Mouse (Mus musculus): ENCODE results near the gene Gdf9. TPM values are rescaled to one million over a fixed set of nuclear protein-coding genes. Genes with fewer than 3 reads are reported as not detected.
A peak's percentile ranks its signal among the peaks of the same experiment; 100 is the strongest.

Gdf9 gene
- polyA plus RNA-seq, 1 experiment: 0.85 TPM

- 76% methylated on average over 3 of the region's 3 CpGs for WGBS
- Histone ChIP-seq H3K4me3 (replicated peaks; ENCODE audit: control insufficient read depth, low read depth, low read length) (no peak overlapping the region), H3K4me1 (ENCODE audit: control insufficient read depth, insufficient read depth, low read length) (no peaks in the 10 kb centered on the region), H3K27ac (ENCODE audit: control insufficient read depth, insufficient read depth, low read depth, low read length, poor library complexity) (no peak overlapping the region)
- TF ChIP-seq POLR2A (IDR thresholded peaks at IDR 0.05; ENCODE audit: borderline replicate concordance, control insufficient read depth, low read depth, low read length) (no peak), CTCF (IDR thresholded peaks at IDR 0.05; ENCODE audit: control insufficient read depth, insufficient read depth, low read length) (no peak)
These were observed 28.2 kb downstream of the Gdf9 start for GRCm38 (mm10) chr11:53458996-53459395.

DNA sequence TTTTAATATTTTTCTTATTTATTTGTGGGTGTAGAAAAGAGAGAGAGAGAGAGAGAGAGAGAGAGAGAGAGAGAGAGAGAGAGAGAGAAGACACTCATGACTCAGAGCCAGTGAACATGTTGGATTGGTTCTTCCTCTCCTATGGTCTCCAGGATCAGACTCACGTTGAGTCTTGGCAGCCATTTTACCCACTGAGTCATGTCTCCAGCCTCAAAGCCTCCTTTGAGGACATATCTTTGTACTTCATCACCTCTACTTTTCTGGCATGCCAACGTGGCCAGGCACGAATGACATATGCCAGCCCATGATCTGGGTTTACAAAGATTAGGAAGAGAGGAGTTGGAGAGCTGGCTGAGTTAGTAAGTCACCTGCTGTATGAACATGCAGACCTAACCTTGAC, 29.4 kb downstream of the Gdf9 start:
- no peak overlapping the region for H3K27ac ChIP-seq (ENCODE audit: control insufficient read depth, insufficient read depth, low read depth, low read length, poor library complexity)
- no peak overlapping the region for H3K4me3 ChIP-seq (replicated peaks; ENCODE audit: control insufficient read depth, low read depth, low read length)
- TF ChIP-seq CTCF (IDR thresholded peaks at IDR 0.05; ENCODE audit: control insufficient read depth, insufficient read depth, low read length) (no peak), POLR2A (IDR thresholded peaks at IDR 0.05; ENCODE audit: borderline replicate concordance, control insufficient read depth, low read depth, low read length) (no peak)
- H3K4me1 ChIP-seq (ENCODE audit: control insufficient read depth, insufficient read depth, low read length): no peaks in the 10 kb centered on the region
- 51% methylated on average over 3 of the region's 3 CpGs for WGBS

DNA sequence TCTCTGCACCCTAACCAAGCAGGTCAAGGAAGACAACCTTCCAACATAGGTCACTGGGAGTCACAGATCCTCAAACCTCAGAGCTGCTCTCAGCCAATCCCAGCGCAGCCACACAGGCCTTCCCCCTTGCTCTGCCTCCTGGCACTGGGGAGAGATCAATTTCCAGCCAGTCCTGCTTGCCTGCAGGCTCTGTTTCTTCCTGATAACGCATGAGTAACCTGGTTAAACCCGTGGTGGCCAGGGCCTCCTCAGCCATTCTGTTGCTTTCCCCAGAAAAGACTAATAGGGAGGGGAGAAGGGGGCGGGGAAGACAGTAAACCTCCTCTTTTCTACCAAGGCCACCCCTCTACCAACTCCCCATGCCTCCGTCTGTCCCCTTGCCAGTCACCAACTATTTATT, 30.9 kb downstream of the Gdf9 start:
- Histone ChIP-seq H3K27ac (ENCODE audit: control insufficient read depth, insufficient read depth, low read depth, low read length, poor library complexity) (no peak overlapping the region), H3K4me1 (ENCODE audit: control insufficient read depth, insufficient read depth, low read length) (no peaks in the 10 kb centered on the region), H3K4me3 (replicated peaks; ENCODE audit: control insufficient read depth, low read depth, low read length) (no peak overlapping the region)
- TF ChIP-seq POLR2A (IDR thresholded peaks at IDR 0.05; ENCODE audit: borderline replicate concordance, control insufficient read depth, low read depth, low read length): no peak
- no peak for TF ChIP-seq CTCF (IDR thresholded peaks at IDR 0.05; ENCODE audit: control insufficient read depth, insufficient read depth, low read length)
- WGBS: 50% methylated on average over 5 of the region's 5 CpGs

DNA sequence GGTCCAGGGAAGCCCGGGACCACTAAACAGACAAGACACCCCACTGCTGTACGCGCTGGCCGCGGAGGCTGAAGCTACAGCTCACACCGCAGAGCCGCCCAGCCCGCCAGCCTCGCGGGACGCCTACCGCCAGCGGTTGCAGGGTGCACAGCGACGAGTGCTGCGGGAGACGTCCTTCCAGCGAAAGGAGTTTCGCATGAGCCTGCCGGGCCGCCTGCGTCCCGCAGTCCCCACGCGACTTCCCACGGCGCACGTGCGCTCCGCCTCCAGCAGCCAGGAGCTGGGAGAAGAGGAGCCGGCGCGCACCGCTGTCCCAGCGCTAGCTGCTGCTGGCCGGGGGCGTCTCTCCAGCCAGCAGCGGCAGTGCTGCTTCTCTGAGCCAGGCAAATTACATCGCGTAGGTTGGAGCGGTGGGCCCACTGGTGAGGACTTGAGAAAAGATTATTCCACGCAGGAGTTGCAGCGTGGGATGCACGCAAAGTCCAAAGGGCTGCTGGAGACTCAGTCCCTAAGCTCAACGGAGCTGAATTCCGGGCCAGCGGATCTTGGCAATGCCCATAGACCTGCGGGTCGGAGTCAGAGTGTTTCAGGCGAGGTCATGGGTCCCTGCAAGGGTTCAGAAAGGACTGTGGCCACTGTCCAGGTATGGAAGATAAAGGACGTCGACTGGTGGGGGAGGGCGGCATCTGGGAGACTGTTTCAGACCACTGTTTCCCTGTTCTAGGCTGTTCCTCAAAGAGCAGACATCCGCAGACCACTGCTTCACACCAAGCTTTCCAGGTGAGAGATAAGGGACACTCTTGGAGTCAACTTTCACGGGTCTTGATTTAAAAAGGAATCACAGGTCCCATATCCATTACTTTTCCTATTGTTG, 33.0 kb downstream of the Gdf9 start:
- no peak overlapping the region for H3K27ac ChIP-seq (ENCODE audit: control insufficient read depth, insufficient read depth, low read depth, low read length, poor library complexity)
- TF ChIP-seq POLR2A (IDR thresholded peaks at IDR 0.05; ENCODE audit: borderline replicate concordance, control insufficient read depth, low read depth, low read length): no peak
- no peak for TF ChIP-seq CTCF (IDR thresholded peaks at IDR 0.05; ENCODE audit: control insufficient read depth, insufficient read depth, low read length)
- H3K4me1 ChIP-seq (ENCODE audit: control insufficient read depth, insufficient read depth, low read length): no peaks in the 10 kb centered on the region
- H3K4me3 ChIP-seq (replicated peaks; ENCODE audit: control insufficient read depth, low read depth, low read length): no peak overlapping the region
- WGBS: 14% methylated on average over 55 of the region's 55 CpGs

GRCm38 (mm10) chr11:53466231-53466971, 35.6 kb downstream of the Gdf9 start:
- TF ChIP-seq CTCF (IDR thresholded peaks at IDR 0.05; ENCODE audit: control insufficient read depth, insufficient read depth, low read length) (peak; percentile 74), POLR2A (IDR thresholded peaks at IDR 0.05; ENCODE audit: borderline replicate concordance, control insufficient read depth, low read depth, low read length) (no peak; the same call in 1 of the 2 replicates)
- H3K27ac ChIP-seq (ENCODE audit: control insufficient read depth, insufficient read depth, low read depth, low read length, poor library complexity): no peak overlapping the region
- 26% methylated on average over 40 of the region's 40 CpGs for WGBS
- no peaks in the 10 kb centered on the region for H3K4me1 ChIP-seq (ENCODE audit: control insufficient read depth, insufficient read depth, low read length)
- no peak overlapping the region for H3K4me3 ChIP-seq (replicated peaks; ENCODE audit: control insufficient read depth, low read depth, low read length)

DNA sequence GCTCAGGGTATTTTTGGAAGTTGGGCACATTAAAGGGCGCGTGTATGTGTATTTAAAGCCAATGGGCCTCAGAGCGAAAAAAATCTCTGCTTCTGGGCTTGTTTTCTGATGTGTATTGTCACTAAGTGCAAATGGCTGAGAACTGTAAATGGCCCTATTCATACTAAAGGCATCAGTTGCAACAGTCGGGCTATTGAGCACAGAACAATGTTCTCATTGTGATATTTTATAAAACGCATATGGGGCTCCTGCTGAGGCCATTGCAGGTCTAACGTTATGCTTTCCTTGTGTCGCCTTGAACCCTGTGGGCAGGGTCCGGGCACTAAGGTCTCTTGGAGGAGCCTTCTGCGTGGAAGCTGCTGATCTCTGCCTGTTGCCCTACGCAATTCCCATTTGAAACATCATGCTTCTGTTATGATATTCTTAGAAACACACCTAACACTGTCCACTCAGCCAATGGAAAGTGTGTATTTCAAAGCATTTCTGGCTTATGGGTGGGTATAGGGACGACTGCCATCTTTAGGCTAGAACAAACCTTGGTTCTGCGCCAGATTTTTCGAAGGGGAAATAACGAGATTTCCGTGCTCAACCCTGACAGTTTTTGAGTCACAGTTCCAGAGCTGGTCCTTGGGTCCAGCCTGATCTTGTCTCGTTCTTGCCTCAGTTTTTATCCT, 38.6 kb downstream of the Gdf9 start:
- WGBS: 41% methylated on average over 16 of the region's 16 CpGs

GRCm38 (mm10) chr11:53469968-53470695, 39.3 kb downstream of the Gdf9 start, which contains the start of gene Gm9837:
TSS of gene Gm9837 (minus strand) at chr11:53470479.
- no peak within 1 kb of the TSS for H3K4me3 ChIP-seq (replicated peaks; ENCODE audit: control insufficient read depth, low read depth, low read length)
- TF ChIP-seq CTCF (IDR thresholded peaks at IDR 0.05; ENCODE audit: control insufficient read depth, insufficient read depth, low read length): peak; percentile 98
- no peak for TF ChIP-seq POLR2A (IDR thresholded peaks at IDR 0.05; ENCODE audit: borderline replicate concordance, control insufficient read depth, low read depth, low read length)
- H3K4me1 ChIP-seq (ENCODE audit: control insufficient read depth, insufficient read depth, low read length): no peaks in the 10 kb centered on the region
- WGBS: 7% methylated on average over 29 of the region's 29 CpGs
- no peak within 1 kb of the TSS for H3K27ac ChIP-seq (ENCODE audit: control insufficient read depth, insufficient read depth, low read depth, low read length, poor library complexity)

More for the DNA sequence above, 38.6 kb downstream of the Gdf9 start:
- H3K27ac ChIP-seq (ENCODE audit: control insufficient read depth, insufficient read depth, low read depth, low read length, poor library complexity): no peak overlapping the region
- H3K4me1 ChIP-seq (ENCODE audit: control insufficient read depth, insufficient read depth, low read length): no peaks in the 10 kb centered on the region
- no peak overlapping the region for H3K4me3 ChIP-seq (replicated peaks; ENCODE audit: control insufficient read depth, low read depth, low read length)
- TF ChIP-seq POLR2A (IDR thresholded peaks at IDR 0.05; ENCODE audit: borderline replicate concordance, control insufficient read depth, low read depth, low read length): no peak
- no peak for TF ChIP-seq CTCF (IDR thresholded peaks at IDR 0.05; ENCODE audit: control insufficient read depth, insufficient read depth, low read length)
